Mouse (Mus musculus) cerebellum, postnatal 10 days (tissue): Measurements from ENCODE around the gene Ccdc120.
A peak's percentile ranks its signal among the peaks of the same experiment; 100 is the strongest.

ENCODE experiments used
- DNase-seq, 2 experiments: peaks; one replicate each; pipeline ENCODE4 v3.0.0; 2021; ENCODE audit warnings: mixed read lengths in 2 of 2

Ccdc120 gene

DNA sequence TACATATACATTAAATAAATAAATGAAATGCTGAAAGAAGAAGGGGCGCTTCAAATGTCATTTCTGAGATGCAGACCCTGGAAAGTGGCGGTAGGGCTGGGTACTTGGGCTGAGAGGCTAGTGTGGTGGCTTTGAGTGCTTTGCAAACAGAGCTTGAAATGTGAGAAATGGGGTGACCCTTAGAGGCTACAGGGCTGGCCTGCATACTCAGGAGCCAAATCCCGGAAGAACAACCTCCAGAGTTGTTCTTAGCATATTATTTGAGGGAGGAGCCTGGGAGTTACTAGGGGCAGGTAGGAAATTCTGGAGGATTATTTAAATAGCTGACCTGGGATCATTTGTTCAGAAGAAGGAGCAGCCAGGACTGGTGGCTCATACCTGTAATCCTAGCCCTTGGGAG lies 60.2 kb downstream of the Ccdc120 start:
- no peak for DNase-seq

- DNase-seq, result peak in 1 of 2 experiments; percentile 21
Measured at GRCm38 (mm10) chrX:7688321-7688720, 62.4 kb downstream of the Ccdc120 start.
